Mouse (Mus musculus) neural tube, embryonic 11.5 days (tissue): ENCODE results near the gene Fkrp. TPM values are rescaled to one million over a fixed set of nuclear protein-coding genes. Genes with fewer than 3 reads are reported as not detected.
A peak's percentile ranks its signal among the peaks of the same experiment; 100 is the strongest.

Source experiments
- ATAC-seq: fragments of 200-750 bp; cut with Nextera tagmentation; 2 replicates; pipeline ENCODE4 v1.8.0; 2017; ENCODE audit warnings: moderate number of reproducible peaks, mild to moderate bottlenecking, moderate TSS enrichment, moderate library complexity; ENCODE audit not compliant: insufficient read depth, low FRiP score, low TSS enrichment
- DNase-seq: peaks from one replicate; pipeline ENCODE4 v3.0.0-alpha.2; 2015; ENCODE audit warnings: low spot score
- H3K27ac ChIP-seq: fragments of 300-500 bp; sonication (generic); 2 replicates; pipeline ENCODE4 v1.5.1; 2014; ENCODE audit warnings: low read depth, mild to moderate bottlenecking, low read length
- H3K27me3 ChIP-seq: fragments of 300-500 bp; sonication (generic); 2 replicates; pipeline ENCODE4 v1.6.1; 2014; ENCODE audit warnings: mild to moderate bottlenecking, low read length, mixed read lengths; ENCODE audit not compliant: control insufficient read depth, insufficient read depth
- H3K36me3 ChIP-seq: fragments of 300-500 bp; sonication (generic); 2 replicates; pipeline ENCODE4 v1.6.1; 2014; ENCODE audit warnings: mild to moderate bottlenecking, low read length, moderate library complexity, mixed read lengths; ENCODE audit not compliant: control insufficient read depth, insufficient read depth
- H3K4me1 ChIP-seq: fragments of 300-500 bp; sonication (generic); 2 replicates; pipeline ENCODE4 v1.6.1; 2014; ENCODE audit warnings: low read length, mixed read lengths; ENCODE audit not compliant: control insufficient read depth, insufficient read depth
- H3K4me2 ChIP-seq: fragments of 300-500 bp; sonication (generic); 2 replicates; pipeline ENCODE4 v1.6.1; 2014; ENCODE audit warnings: low read depth, mild to moderate bottlenecking, moderate library complexity
- H3K4me3 ChIP-seq: fragments of 300-500 bp; sonication (generic); 2 replicates; pipeline ENCODE4 v1.5.1; 2014; ENCODE audit warnings: low read depth, low read length
- H3K9ac ChIP-seq: fragments of 300-500 bp; sonication (generic); 2 replicates; pipeline ENCODE4 v1.6.1; 2014; ENCODE audit warnings: mild to moderate bottlenecking, low read length
- H3K9me3 ChIP-seq: fragments of 300-500 bp; sonication (generic); 2 replicates; pipeline ENCODE4 v1.6.1; 2016; ENCODE audit warnings: low read length; ENCODE audit not compliant: control insufficient read depth
- WGBS: fragments of 180-500 bp; shearing (Covaris S2); extraction: QIAGEN DNeasy Blood & Tissue Kit; methylation state at CpG from one replicate; pipeline ENCODE4 v1.1.7; 2014; 5-methylcytosine and 5-hydroxymethylcytosine counted together
- polyA plus RNA-seq: library from polyadenylated mRNA; unstranded; fragments of >200 nt; fragmentation: Nextera tagmentation; extraction: Ambion mirVana; gene quantifications from 2 replicates; pipeline ENCODE4 v1.2.1, GENCODE M21; 2014

Gene Fkrp
- polyA plus RNA-seq, 1 experiment from 2014 or later: 24.4 TPM

- DNase-seq (no peak), ATAC-seq (no peak)
- H3K36me3 ChIP-seq: peaks cover 5% of the 10 kb centered on the region
- H3K27me3 ChIP-seq: no peaks in the 10 kb centered on the region
- no peaks in the 10 kb centered on the region for H3K4me1 ChIP-seq
- H3K9ac ChIP-seq: no peak overlapping the region
- no peak overlapping the region for H3K27ac ChIP-seq
- no peak overlapping the region for H3K4me3 ChIP-seq
- WGBS: 79% methylated on average over 5 of the region's 5 CpGs
- H3K4me2 ChIP-seq: no peak overlapping the region
- H3K9me3 ChIP-seq: no peaks in the 10 kb centered on the region
Observed at GRCm38 (mm10) chr7:16792316-16792715, 24.2 kb downstream of the Fkrp start.

- 81% methylated on average over 8 of the region's 8 CpGs for WGBS
- Histone ChIP-seq H3K9ac (no peak overlapping the region), H3K4me2 (no peak overlapping the region), H3K9me3 (no peaks in the 10 kb centered on the region), H3K4me1 (peaks cover 17% of the 10 kb centered on the region; the same call in 1 of the 2 replicates), H3K36me3 (no peaks in the 10 kb centered on the region), H3K27ac (no peak overlapping the region), H3K4me3 (no peak overlapping the region), H3K27me3 (no peaks in the 10 kb centered on the region)
- ATAC-seq: no peak
- DNase-seq: no peak
Observed at GRCm38 (mm10) chr7:16785541-16786083, 30.9 kb downstream of the Fkrp start.

GRCm38 (mm10) chr7:16784498-16784976, 32.0 kb downstream of the Fkrp start:
- peak overlapping the region; percentile 65 for H3K4me2 ChIP-seq
- ATAC-seq (no peak), DNase-seq (no peak)
- no peak overlapping the region for H3K4me3 ChIP-seq
- H3K36me3 ChIP-seq: no peaks in the 10 kb centered on the region
- H3K9me3 ChIP-seq: no peaks in the 10 kb centered on the region
- WGBS: 73% methylated on average over 10 of the region's 10 CpGs
- peak overlapping the region; percentile 4; the same call in 1 of the 2 replicates for H3K9ac ChIP-seq
- H3K27ac ChIP-seq: no peak overlapping the region
- H3K4me1 ChIP-seq: peaks cover 17% of the 10 kb centered on the region; the same call in 1 of the 2 replicates
- H3K27me3 ChIP-seq: no peaks in the 10 kb centered on the region

GRCm38 (mm10) chr7:16783758-16784415, 32.6 kb downstream of the Fkrp start:
- DNase-seq: no peak
- H3K9ac ChIP-seq: 0 out of 2 replicates have a peak overlapping the region, but pooled peaks have one; percentile 11

GRCm38 (mm10) chr7:16783224-16783688, 33.3 kb downstream of the Fkrp start:
- no peaks in the 10 kb centered on the region for H3K27me3 ChIP-seq
- H3K4me2 ChIP-seq: peak overlapping the region; percentile 65
- peaks cover 17% of the 10 kb centered on the region; the same call in 1 of the 2 replicates for H3K4me1 ChIP-seq
- ATAC-seq (no peak), DNase-seq (no peak)
- H3K9ac ChIP-seq: 0 out of 2 replicates have a peak overlapping the region, but pooled peaks have one; percentile 9
- no peaks in the 10 kb centered on the region for H3K36me3 ChIP-seq
- no peak overlapping the region for H3K27ac ChIP-seq
- 24% methylated on average over 10 of the region's 10 CpGs for WGBS
- peak overlapping the region; percentile 47 for H3K4me3 ChIP-seq
- H3K9me3 ChIP-seq: no peaks in the 10 kb centered on the region

More at GRCm38 (mm10) chr7:16783758-16784415, 32.6 kb downstream of the Fkrp start:
- H3K4me1 ChIP-seq: peaks cover 17% of the 10 kb centered on the region; the same call in 1 of the 2 replicates
- no peak for ATAC-seq
- H3K36me3 ChIP-seq: no peaks in the 10 kb centered on the region
- no peaks in the 10 kb centered on the region for H3K9me3 ChIP-seq
- H3K27me3 ChIP-seq: no peaks in the 10 kb centered on the region
- H3K4me3 ChIP-seq: peak overlapping the region; percentile 47; the same call in 1 of the 2 replicates
- H3K4me2 ChIP-seq: peak overlapping the region; percentile 65
- 44% methylated on average over 17 of the region's 17 CpGs for WGBS
- H3K27ac ChIP-seq: no peak overlapping the region

- no peak overlapping the region for H3K27ac ChIP-seq
- no peak for DNase-seq
Observed at GRCm38 (mm10) chr7:16782555-16783125, 33.9 kb downstream of the Fkrp start.

GRCm38 (mm10) chr7:16781816-16782554, 34.5 kb downstream of the Fkrp start:
- peak; percentile 62 for DNase-seq
- Histone ChIP-seq H3K4me2 (peak overlapping the region; percentile 65), H3K4me1 (peaks cover 17% of the 10 kb centered on the region; the same call in 1 of the 2 replicates), H3K9me3 (no peaks in the 10 kb centered on the region), H3K36me3 (no peaks in the 10 kb centered on the region), H3K27ac (no peak overlapping the region), H3K4me3 (peak overlapping the region; percentile 47), H3K9ac (peak overlapping the region; percentile 32), H3K27me3 (no peaks in the 10 kb centered on the region)
- ATAC-seq: peak; percentile 8
- WGBS: under 1% methylated on average over 60 of the region's 60 CpGs

More at GRCm38 (mm10) chr7:16782555-16783125, 33.9 kb downstream of the Fkrp start:
- no peaks in the 10 kb centered on the region for H3K9me3 ChIP-seq
- WGBS: 3% methylated on average over 11 of the region's 11 CpGs
- peaks cover 17% of the 10 kb centered on the region; the same call in 1 of the 2 replicates for H3K4me1 ChIP-seq
- H3K4me2 ChIP-seq: peak overlapping the region; percentile 65
- H3K36me3 ChIP-seq: no peaks in the 10 kb centered on the region
- H3K4me3 ChIP-seq: peak overlapping the region; percentile 47
- H3K27me3 ChIP-seq: no peaks in the 10 kb centered on the region
- no peak for ATAC-seq
- H3K9ac ChIP-seq: peak overlapping the region; percentile 32

GRCm38 (mm10) chr7:16781555-16781815, 35.0 kb downstream of the Fkrp start:
- under 1% methylated on average over 10 of the region's 10 CpGs for whole genome bisulfite sequencing
- Histone ChIP-seq H3K27ac (no peak overlapping the region), H3K4me3 (peak overlapping the region; percentile 47), H3K36me3 (no peaks in the 10 kb centered on the region), H3K9ac (peak overlapping the region; percentile 32), H3K27me3 (no peaks in the 10 kb centered on the region), H3K4me2 (peak overlapping the region; percentile 65), H3K4me1 (peaks cover 17% of the 10 kb centered on the region; the same call in 1 of the 2 replicates), H3K9me3 (no peaks in the 10 kb centered on the region)
- ATAC-seq (peak; percentile 15; the same call in 1 of the 2 replicates), DNase-seq (no peak)
